Mouse (Mus musculus): ENCODE results near the gene Kcnj2. TPM values are rescaled to one million over a fixed set of nuclear protein-coding genes. Genes with fewer than 3 reads are reported as not detected.

Kcnj2 gene
- polyA plus RNA-seq, 1 experiment from 2014 or later: 1.4 TPM

DNA sequence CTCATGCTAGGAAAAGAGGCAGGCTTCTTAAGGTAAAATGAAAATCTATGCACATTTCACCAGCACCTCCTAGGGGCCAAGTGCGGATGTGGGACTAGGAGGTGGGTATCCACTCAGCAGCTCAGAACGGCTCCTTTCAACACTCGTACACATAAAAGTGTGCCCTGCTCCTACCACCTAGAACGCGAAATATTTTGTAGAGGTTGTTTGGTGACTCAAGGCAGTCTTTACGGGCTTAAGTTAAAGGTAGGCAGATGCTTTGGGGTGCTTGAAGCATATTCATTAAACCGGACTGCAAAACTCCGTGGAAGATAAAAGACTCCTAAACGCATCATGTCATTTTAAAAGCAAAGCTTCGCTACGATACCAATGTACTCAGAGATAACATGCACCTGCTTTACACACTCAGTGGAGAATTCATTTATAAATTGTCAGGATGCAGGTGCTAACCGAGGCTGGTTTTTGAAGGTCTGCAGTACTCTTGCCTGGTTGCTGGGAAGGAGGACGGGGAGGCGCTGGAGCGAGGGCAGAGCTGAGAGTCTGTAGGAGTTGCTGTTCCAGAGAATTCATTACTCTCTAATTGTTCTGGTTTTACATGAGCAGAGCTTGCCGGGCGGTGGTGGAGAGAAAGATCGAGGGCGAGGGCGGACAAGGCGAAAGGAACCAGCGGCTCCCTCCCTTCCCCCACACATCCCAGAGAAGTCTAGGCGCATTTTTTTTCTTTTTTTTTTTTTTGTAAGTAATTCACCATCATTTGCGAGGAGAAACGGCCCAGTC is 1.0 kb upstream of the Kcnj2 start:
- 0 out of 2 replicates have a peak overlapping the region, but pooled peaks have one; percentile 9 for H3K27ac ChIP-seq
- H3K4me2 ChIP-seq: peak overlapping the region; percentile 96
- peak; percentile 12; the same call in 1 of the 2 replicates for ATAC-seq (ENCODE audit: low FRiP score)
- no peaks in the 10 kb centered on the region for H3K9me3 ChIP-seq
- H3K9ac ChIP-seq: peak overlapping the region; percentile 46
- H3K36me3 ChIP-seq (replicated peaks): no peaks in the 10 kb centered on the region
- H3K4me3 ChIP-seq (replicated peaks): peak overlapping the region; percentile 63
- H3K27me3 ChIP-seq: peaks cover 17% of the 10 kb centered on the region
- H3K4me1 ChIP-seq: peaks cover 8% of the 10 kb centered on the region
- under 1% methylated on average over 25 of the region's 25 CpGs for WGBS

DNA sequence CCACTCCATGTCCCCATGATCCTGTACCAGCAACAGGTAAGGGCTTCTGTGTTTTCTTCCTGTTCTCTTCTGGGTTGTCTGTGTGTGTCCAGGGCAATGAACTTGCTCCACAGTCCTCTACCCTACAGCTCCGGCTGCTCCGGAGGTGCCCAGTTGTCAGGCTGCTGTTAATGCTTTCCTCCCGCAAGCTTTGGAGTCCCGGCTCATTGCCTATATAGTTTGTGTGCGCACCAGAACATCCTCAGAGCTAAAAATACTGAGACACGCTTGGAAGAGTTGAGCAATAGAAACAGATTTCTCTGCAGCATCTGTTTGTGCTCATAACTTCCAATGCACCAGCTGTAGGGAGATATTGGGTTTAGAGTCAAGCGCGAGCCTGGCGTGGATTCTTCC is 331 bp downstream of the Kcnj2 start:
- H3K4me1 ChIP-seq: peaks cover 8% of the 10 kb centered on the region
- H3K27ac ChIP-seq: no peak overlapping the region
- peak overlapping the region; percentile 96 for H3K4me2 ChIP-seq
- no peaks in the 10 kb centered on the region for H3K36me3 ChIP-seq (replicated peaks)
- under 1% methylated on average over 9 of the region's 9 CpGs for WGBS
- H3K9me3 ChIP-seq: no peaks in the 10 kb centered on the region
- peak overlapping the region; percentile 44 for H3K9ac ChIP-seq
- peak overlapping the region; percentile 63 for H3K4me3 ChIP-seq (replicated peaks)
- H3K27me3 ChIP-seq: peaks cover 17% of the 10 kb centered on the region
- peak; percentile 69 for ATAC-seq (ENCODE audit: low FRiP score)

DNA sequence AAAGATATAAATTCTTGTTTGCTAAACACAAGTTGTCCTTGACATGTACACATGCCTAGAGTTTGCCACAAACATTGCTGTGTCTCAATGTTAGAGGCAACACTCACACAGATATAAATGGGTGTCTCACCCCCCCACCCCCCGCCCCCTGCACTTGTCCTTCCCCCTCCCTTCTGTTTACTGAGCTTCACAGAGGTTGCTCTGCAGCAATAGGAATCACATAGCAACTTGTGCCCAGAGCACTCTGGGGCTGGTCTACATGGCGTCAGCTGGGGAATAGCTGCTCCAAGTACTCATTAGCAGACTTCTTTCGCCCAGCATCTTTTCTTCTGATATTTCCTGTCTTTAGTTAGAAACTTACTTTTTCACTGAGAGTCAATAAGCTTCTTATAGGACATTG is 1.8 kb downstream of the Kcnj2 start:
- Histone ChIP-seq H3K4me3 (replicated peaks) (no peak overlapping the region), H3K4me2 (no peak overlapping the region)
- WGBS: 65% methylated on average over 3 of the region's 3 CpGs

DNA sequence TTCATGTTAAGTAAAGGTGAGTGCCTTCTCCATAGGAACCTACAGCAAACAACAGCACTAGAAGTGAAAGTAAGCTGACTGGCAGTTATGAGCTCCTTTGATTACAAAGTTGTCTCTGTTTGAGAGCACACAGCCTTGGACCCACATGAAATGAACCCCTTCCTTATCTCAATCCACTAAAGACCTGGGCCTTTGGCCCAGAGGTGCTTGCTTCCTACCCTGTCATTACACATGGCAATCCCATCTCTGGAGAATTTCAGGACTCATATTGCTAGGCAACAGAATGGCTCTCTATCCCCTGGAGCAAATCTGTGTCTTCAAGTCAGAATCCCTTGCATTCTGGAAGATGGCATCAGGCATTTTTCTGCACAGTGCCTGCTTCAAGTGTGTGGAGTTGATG is 4.5 kb downstream of the Kcnj2 start:
- no peak overlapping the region for H3K9ac ChIP-seq
- no peak overlapping the region for H3K4me3 ChIP-seq (replicated peaks)
- H3K9me3 ChIP-seq: no peaks in the 10 kb centered on the region
- no peak overlapping the region for H3K4me2 ChIP-seq
- no peaks in the 10 kb centered on the region for H3K36me3 ChIP-seq (replicated peaks)
- no peak overlapping the region for H3K27ac ChIP-seq
- H3K4me1 ChIP-seq: peaks cover 8% of the 10 kb centered on the region
- ATAC-seq (ENCODE audit: low FRiP score): no peak
- peaks cover 17% of the 10 kb centered on the region for H3K27me3 ChIP-seq

More for the DNA sequence above, 1.8 kb downstream of the Kcnj2 start:
- peaks cover 17% of the 10 kb centered on the region for H3K27me3 ChIP-seq
- peaks cover 8% of the 10 kb centered on the region for H3K4me1 ChIP-seq
- ATAC-seq (ENCODE audit: low FRiP score): no peak
- H3K9me3 ChIP-seq: no peaks in the 10 kb centered on the region
- no peak overlapping the region for H3K9ac ChIP-seq
- H3K27ac ChIP-seq: no peak overlapping the region
- no peaks in the 10 kb centered on the region for H3K36me3 ChIP-seq (replicated peaks)

DNA sequence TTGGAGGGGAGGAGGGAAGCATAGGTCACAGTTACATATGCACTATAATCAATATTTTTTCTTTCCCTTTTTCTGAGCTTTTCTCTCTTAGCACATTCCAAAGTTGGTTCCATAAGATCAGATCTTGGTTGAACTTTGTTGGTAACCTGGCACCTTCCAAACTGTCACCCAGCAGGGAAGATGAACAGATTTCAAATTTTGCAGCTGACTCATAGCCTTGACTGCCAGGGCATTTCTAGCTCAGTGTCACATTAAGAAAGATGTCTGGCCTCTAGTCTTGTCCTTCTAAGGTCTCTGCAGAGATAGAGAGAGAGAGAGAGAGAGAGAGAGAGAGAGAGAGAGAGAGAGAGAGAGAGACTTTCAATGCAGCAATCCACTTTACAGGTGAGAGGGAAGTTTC is 8.2 kb downstream of the Kcnj2 start:
- H3K27me3 ChIP-seq: no peaks in the 10 kb centered on the region
- H3K9ac ChIP-seq: no peak overlapping the region
- no peaks in the 10 kb centered on the region for H3K36me3 ChIP-seq (replicated peaks)
- ATAC-seq (ENCODE audit: low FRiP score): no peak
- H3K27ac ChIP-seq: no peak overlapping the region
- no peaks in the 10 kb centered on the region for H3K4me1 ChIP-seq
- no peak overlapping the region for H3K4me3 ChIP-seq (replicated peaks)
- H3K4me2 ChIP-seq: no peak overlapping the region
- H3K9me3 ChIP-seq: no peaks in the 10 kb centered on the region

DNA sequence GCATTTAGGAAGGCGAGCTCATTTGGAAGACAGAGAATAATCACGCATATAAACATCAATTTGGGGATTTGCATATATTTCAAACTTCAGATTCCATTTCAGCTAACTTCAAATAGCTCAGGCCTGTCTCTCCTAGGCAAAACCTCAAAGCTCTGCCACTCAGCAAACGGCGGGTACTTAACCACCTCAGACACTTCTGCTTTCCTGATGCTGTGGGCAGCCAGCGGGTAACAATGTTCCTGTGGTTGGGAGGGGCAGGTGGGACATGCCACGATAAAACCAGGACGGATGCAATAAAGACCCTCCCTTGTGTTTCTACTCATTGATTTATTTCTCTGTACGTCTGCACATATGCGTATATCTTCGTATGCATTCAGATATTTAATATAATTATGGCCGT is 12.1 kb downstream of the Kcnj2 start:
- Histone ChIP-seq H3K27ac (no peak overlapping the region), H3K4me3 (replicated peaks) (no peak overlapping the region), H3K27me3 (no peaks in the 10 kb centered on the region), H3K9ac (no peak overlapping the region), H3K9me3 (no peaks in the 10 kb centered on the region), H3K4me1 (no peaks in the 10 kb centered on the region), H3K36me3 (replicated peaks) (no peaks in the 10 kb centered on the region), H3K4me2 (no peak overlapping the region)
- WGBS: 85% methylated on average over 11 of the region's 11 CpGs
- no peak for ATAC-seq (ENCODE audit: low FRiP score)

DNA sequence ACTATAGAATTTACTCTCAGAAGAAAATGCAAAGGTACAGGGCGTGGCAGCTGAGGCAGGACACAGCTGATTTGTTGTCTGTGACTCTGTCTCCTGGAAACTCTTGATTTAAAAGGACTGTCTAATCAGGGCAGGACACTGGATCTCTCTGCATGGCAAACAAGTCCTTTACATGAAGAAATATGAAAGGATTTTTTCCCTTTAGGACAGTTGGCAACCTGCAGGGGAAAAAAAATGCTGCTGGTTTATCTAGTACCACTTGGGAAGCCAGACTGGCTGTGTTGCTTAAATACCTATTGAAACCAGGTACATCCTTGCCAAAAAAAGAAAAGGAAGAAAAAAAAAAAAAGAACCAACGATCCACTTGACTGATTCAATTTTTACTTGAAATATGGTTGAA is 17.0 kb downstream of the Kcnj2 start:
- Histone ChIP-seq H3K36me3 (replicated peaks) (no peaks in the 10 kb centered on the region), H3K9me3 (no peaks in the 10 kb centered on the region), H3K4me2 (no peak overlapping the region), H3K27ac (no peak overlapping the region), H3K4me3 (replicated peaks) (no peak overlapping the region), H3K27me3 (no peaks in the 10 kb centered on the region), H3K9ac (no peak overlapping the region), H3K4me1 (no peaks in the 10 kb centered on the region)
- 86% methylated on average over 2 of the region's 2 CpGs for WGBS
- ATAC-seq (ENCODE audit: low FRiP score): no peak

DNA sequence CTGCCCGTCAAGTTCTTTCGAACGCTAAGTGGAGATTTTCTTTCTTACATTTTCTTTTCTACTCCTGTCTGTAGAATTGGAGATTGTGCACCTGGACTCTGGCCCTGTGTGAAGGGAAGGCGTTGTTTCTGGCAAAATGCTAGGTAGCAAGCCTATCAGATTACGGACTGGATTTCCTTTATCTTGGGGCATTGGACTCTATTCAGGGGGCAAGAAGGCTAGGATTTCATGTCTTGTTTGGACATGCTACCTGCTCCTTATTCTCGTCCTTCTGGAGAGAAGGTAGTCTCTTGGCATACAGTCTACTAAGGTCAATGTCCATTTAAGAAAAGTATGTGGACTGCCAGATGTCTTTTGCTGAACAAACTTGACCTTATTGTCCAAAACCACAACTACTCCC is 21.0 kb downstream of the Kcnj2 start:
- 83% methylated on average over 6 of the region's 6 CpGs for WGBS
- H3K36me3 ChIP-seq (replicated peaks): no peaks in the 10 kb centered on the region
- no peak overlapping the region for H3K4me3 ChIP-seq (replicated peaks)
- no peak overlapping the region for H3K9ac ChIP-seq
- H3K4me1 ChIP-seq: no peaks in the 10 kb centered on the region
- no peak for ATAC-seq (ENCODE audit: low FRiP score)
- H3K4me2 ChIP-seq: no peak overlapping the region
- H3K9me3 ChIP-seq: no peaks in the 10 kb centered on the region
- no peak overlapping the region for H3K27ac ChIP-seq
- H3K27me3 ChIP-seq: no peaks in the 10 kb centered on the region

DNA sequence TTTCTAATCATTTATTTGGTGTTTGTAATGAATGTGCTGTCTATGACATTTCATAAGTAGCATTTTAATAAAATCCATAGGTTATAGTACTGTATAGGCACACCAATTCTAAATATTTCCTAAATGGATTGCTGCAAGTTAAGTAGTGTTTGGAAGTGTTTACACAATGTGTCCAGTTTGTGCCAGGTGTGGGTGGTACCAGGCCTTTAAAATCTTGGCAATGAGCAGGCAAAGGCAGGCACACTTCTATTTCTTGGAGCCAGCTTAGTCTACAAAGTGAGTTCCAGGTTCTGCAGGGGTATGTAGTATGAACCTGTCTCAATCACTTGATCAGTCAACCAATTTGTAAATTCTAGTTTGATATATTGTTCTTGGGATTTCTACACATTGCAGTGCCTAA is 22.3 kb downstream of the Kcnj2 start:
- Histone ChIP-seq H3K4me3 (replicated peaks) (no peak overlapping the region), H3K4me1 (no peaks in the 10 kb centered on the region), H3K27me3 (no peaks in the 10 kb centered on the region), H3K9ac (no peak overlapping the region), H3K36me3 (replicated peaks) (no peaks in the 10 kb centered on the region), H3K27ac (no peak overlapping the region), H3K9me3 (no peaks in the 10 kb centered on the region), H3K4me2 (no peak overlapping the region)
- ATAC-seq (ENCODE audit: low FRiP score): no peak

DNA sequence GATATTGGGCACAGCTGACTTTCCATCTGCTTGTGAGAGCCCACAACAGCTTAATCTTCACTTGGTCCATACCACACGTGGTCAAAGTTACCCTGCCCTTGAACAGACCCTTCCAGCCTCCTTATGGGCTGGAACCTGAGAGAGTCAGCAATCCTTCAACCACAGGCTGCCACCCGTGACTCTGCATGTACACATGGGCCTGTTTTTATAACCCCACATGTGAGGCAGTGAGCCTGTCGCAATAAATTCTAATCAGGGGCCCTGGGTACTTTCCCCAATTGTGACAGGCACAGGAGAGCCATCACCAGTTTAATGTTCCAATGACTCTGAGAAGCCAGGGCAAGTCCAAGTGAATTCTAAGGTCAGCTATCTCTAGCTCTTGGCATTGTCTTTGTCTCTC is 22.8 kb downstream of the Kcnj2 start:
- no peak overlapping the region for H3K27ac ChIP-seq
- H3K4me2 ChIP-seq: no peak overlapping the region
- H3K36me3 ChIP-seq (replicated peaks): no peaks in the 10 kb centered on the region
- H3K9me3 ChIP-seq: no peaks in the 10 kb centered on the region
- 70% methylated on average over 3 of the region's 3 CpGs for WGBS
- no peak for ATAC-seq (ENCODE audit: low FRiP score)
- H3K27me3 ChIP-seq: no peaks in the 10 kb centered on the region
- no peak overlapping the region for H3K4me3 ChIP-seq (replicated peaks)
- H3K9ac ChIP-seq: no peak overlapping the region
- H3K4me1 ChIP-seq: no peaks in the 10 kb centered on the region

DNA sequence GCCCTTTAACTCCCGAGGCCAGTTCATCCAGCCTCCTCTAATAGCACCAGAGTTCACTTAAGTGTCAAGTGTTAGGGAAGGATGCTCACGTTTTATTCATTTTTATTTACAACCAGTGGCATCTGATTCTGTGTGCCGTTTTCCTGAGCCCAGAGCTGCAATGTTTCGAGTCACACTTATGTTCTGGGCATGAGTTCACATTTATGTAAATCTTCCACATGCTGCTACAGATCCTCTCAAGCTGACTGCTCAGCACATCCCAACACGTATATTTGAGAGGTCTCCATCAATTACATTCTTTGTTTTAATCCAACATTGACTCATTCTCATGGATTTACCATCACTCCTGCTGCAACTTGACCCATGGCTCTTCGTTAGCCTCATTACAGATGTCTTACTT is 25.2 kb downstream of the Kcnj2 start:
- no peaks in the 10 kb centered on the region for H3K9me3 ChIP-seq
- H3K36me3 ChIP-seq (replicated peaks): no peaks in the 10 kb centered on the region
- no peaks in the 10 kb centered on the region for H3K4me1 ChIP-seq
- H3K4me2 ChIP-seq: no peak overlapping the region
- no peak overlapping the region for H3K4me3 ChIP-seq (replicated peaks)
- 79% methylated on average over 6 of the region's 6 CpGs for WGBS
- H3K9ac ChIP-seq: no peak overlapping the region
- ATAC-seq (ENCODE audit: low FRiP score): no peak
- H3K27ac ChIP-seq: no peak overlapping the region
- H3K27me3 ChIP-seq: no peaks in the 10 kb centered on the region

DNA sequence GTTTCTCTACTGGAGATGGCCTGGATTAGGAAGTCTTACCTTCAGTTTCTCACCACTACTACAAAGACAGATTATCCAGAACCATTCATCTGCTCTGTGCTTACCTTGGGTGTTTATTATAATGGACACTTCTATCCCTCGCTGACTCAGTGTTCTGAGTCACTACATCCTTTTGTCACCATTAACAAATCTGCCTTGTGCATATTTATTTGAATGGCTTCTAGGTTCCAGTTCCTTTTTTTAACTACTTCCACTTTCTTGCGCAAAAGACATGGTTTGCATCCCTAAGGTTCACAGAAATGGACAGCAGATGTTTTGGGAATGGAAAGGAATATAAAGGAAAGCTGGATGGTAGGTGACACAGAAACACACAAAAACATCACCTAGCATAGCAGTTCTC is 27.0 kb downstream of the Kcnj2 start:
- no peak for ATAC-seq (ENCODE audit: low FRiP score)
- H3K9ac ChIP-seq: no peak overlapping the region
- no peak overlapping the region for H3K4me3 ChIP-seq (replicated peaks)
- no peaks in the 10 kb centered on the region for H3K36me3 ChIP-seq (replicated peaks)
- H3K27me3 ChIP-seq: no peaks in the 10 kb centered on the region
- H3K4me1 ChIP-seq: no peaks in the 10 kb centered on the region
- H3K4me2 ChIP-seq: no peak overlapping the region
- no peaks in the 10 kb centered on the region for H3K9me3 ChIP-seq
- H3K27ac ChIP-seq: no peak overlapping the region
- WGBS: 85% methylated on average over 2 of the region's 2 CpGs

DNA sequence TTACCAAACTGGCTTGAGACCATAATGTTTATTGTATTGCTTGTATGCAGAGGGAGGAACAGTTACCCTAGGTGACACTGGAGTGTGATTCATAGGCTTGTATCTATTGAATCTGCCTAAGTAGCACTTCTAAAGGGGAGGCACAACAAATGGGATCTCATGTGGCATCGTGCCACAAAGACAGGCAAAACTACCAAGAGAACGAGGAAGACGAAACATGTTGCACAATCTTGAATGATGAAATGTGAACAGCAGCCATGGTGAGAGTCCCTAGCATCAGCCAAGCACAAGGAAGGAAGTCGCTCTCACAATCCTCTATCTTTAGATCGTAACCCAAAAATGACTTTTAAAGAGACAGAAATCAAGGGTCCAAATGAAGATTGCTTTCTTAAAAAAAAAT is 30.6 kb downstream of the Kcnj2 start:
- 94% methylated on average over 5 of the region's 5 CpGs for WGBS

More for the DNA sequence above, 30.6 kb downstream of the Kcnj2 start:
- H3K4me2 ChIP-seq: no peak overlapping the region
- no peak overlapping the region for H3K9ac ChIP-seq
- H3K27ac ChIP-seq: no peak overlapping the region
- no peak overlapping the region for H3K4me3 ChIP-seq (replicated peaks)
- H3K36me3 ChIP-seq (replicated peaks): no peaks in the 10 kb centered on the region
- H3K4me1 ChIP-seq: no peaks in the 10 kb centered on the region
- no peak for ATAC-seq (ENCODE audit: low FRiP score)
- H3K9me3 ChIP-seq: no peaks in the 10 kb centered on the region
- no peaks in the 10 kb centered on the region for H3K27me3 ChIP-seq

Measured in forebrain, embryonic 12.5 days (tissue).